In the genomic region with DNA sequence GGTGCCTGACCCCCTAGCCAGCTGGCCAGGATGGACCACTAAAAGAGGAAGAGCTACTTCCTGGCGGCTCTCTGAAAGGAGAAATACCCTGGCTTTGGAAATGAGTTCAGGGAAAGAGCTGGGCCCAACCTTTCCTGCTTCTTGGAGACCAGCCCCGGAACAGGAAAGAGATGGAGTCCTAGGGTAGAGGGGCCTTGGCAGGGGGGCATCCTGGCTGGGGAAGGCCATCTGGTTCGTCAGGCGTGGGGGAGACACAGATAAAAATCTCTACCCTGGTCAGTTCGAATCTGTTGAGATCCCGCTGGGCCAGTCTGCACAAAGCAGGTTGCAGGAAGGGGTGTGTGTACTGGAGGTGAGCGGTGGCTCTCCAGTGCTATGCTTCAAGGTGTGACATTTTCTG, we compare ENCODE assay signal across 11 mouse cellular contexts. TPM values are rescaled to one million over a fixed set of nuclear protein-coding genes. Genes with fewer than 3 reads are reported as not detected.
DNase-seq lines count a peak whose midpoint lies in the region; ATAC-seq and TF ChIP-seq lines count a peak whose summit lies in the region.
"Had no signal": no experiment of that assay in that cellular context is flagged by ENCODE, and none has a peak within 500 bp of the region (broad histone marks: within the 10 kb centered on the region; RNA-seq: fewer than 3 reads in every experiment).

No protein-coding gene starts in this region.

- no peak overlapping the region for H3K4me2 ChIP-seq in kidney, embryonic 14.5 days (replicated peaks; ENCODE audit: low read depth, low read length)
- no peak overlapping the region for H3K4me2 ChIP-seq in heart, embryonic 11.5 days
- H3K4me2 ChIP-seq in limb, embryonic 14.5 days (replicated peaks; ENCODE audit: low read depth, low read length, severe bottlenecking): no peak overlapping the region
- H3K4me2 ChIP-seq: liver, embryonic 12.5 days had no signal

- peak; percentile 42 for DNase-seq in adrenal gland, adult 2 months
- no peak for DNase-seq in adrenal gland, postnatal 4 days (ENCODE audit: low spot score in 2 of 2)
- peak; percentile 74 for DNase-seq in kidney, adult 2 months
- no peak for DNase-seq in limb, embryonic 14.5 days (ENCODE audit: low spot score)
- no peak for DNase-seq in urinary bladder, adult 18-20 months (ENCODE audit: low spot score in 2 of 2)
- DNase-seq: midbrain, embryonic 14.5 days had no signal

- peaks cover 19% of the 10 kb centered on the region for H3K4me1 ChIP-seq in kidney, adult 2 months (ENCODE audit: control insufficient read depth, insufficient read depth, low read length)
- peaks cover 25% of the 10 kb centered on the region for H3K4me1 ChIP-seq in kidney, embryonic 14.5 days (ENCODE audit: control insufficient read depth, insufficient read depth, low read length)
- H3K4me1 ChIP-seq in heart, embryonic 11.5 days (ENCODE audit: control insufficient read depth, insufficient read depth, low read length): peaks cover 37% of the 10 kb centered on the region
- peaks cover 9% of the 10 kb centered on the region for H3K4me1 ChIP-seq in limb, embryonic 14.5 days (ENCODE audit: control insufficient read depth, insufficient read depth, low read length)

- peak overlapping the region; percentile 49 for H3K27ac ChIP-seq in kidney, adult 2 months (ENCODE audit: insufficient read depth, low read depth, low read length)
- no peak overlapping the region for H3K27ac ChIP-seq in kidney, embryonic 14.5 days (ENCODE audit: low read depth, low read length)
- 0 out of 2 replicates have a peak overlapping the region, but pooled peaks have one; percentile 30 for H3K27ac ChIP-seq in heart, embryonic 11.5 days (ENCODE audit: low read depth, low read length)
- H3K27ac ChIP-seq in limb, embryonic 14.5 days (replicated peaks; ENCODE audit: low read depth, low read length): no peak overlapping the region
- H3K27ac ChIP-seq: liver, embryonic 12.5 days had no signal

- no peaks in the 10 kb centered on the region for H3K9me3 ChIP-seq in kidney, embryonic 14.5 days (ENCODE audit: control insufficient read depth, low read length)
- H3K9me3 ChIP-seq in heart, embryonic 11.5 days (replicated peaks; ENCODE audit: control insufficient read depth, low read length): no peaks in the 10 kb centered on the region
- H3K9me3 ChIP-seq in limb, embryonic 14.5 days (ENCODE audit: control insufficient read depth, low read length): no peaks in the 10 kb centered on the region
- H3K9me3 ChIP-seq: G1E; liver, embryonic 12.5 days had no signal

- ATAC-seq in kidney, embryonic 14.5 days (ENCODE audit: low FRiP score, low TSS enrichment): no peak
- no peak for ATAC-seq in heart, embryonic 11.5 days (replicated peaks; ENCODE audit: insufficient number of reproducible peaks, low FRiP score, low TSS enrichment)
- no peak for ATAC-seq in limb, embryonic 14.5 days (ENCODE audit: low FRiP score, low read depth)
- no peak for ATAC-seq in frontal cortex, adult (ENCODE audit: low TSS enrichment)
- ATAC-seq: liver, embryonic 12.5 days had no signal

- WGBS in kidney, adult 2 months: 72% methylated on average over 7 of the region's 7 CpGs
- WGBS in kidney, embryonic 14.5 days: 63% methylated on average over 7 of the region's 7 CpGs
- WGBS in heart, embryonic 11.5 days (ENCODE audit: insufficient replicate concordance): 65% methylated on average over 7 of the region's 7 CpGs
- 64% methylated on average over 7 of the region's 7 CpGs for WGBS in limb, embryonic 14.5 days

- H3K4me3 ChIP-seq in kidney, adult 2 months (ENCODE audit: insufficient read depth, low read depth, low read length): no peak overlapping the region
- H3K4me3 ChIP-seq in kidney, embryonic 14.5 days (ENCODE audit: low read length): no peak overlapping the region
- H3K4me3 ChIP-seq in heart, embryonic 11.5 days (ENCODE audit: low read depth, low read length): no peak overlapping the region
- no peak overlapping the region for H3K4me3 ChIP-seq in limb, embryonic 14.5 days (replicated peaks; ENCODE audit: low read length)
- H3K4me3 ChIP-seq: liver, embryonic 12.5 days had no signal

- H3K36me3 ChIP-seq in kidney, adult 2 months (ENCODE audit: control insufficient read depth, insufficient read depth, low read length): no peaks in the 10 kb centered on the region
- peaks cover 32% of the 10 kb centered on the region for H3K36me3 ChIP-seq in kidney, embryonic 14.5 days (ENCODE audit: control insufficient read depth, insufficient read depth, low read length)
- peaks cover 5% of the 10 kb centered on the region; the same call in 1 of the 2 replicates for H3K36me3 ChIP-seq in heart, embryonic 11.5 days (ENCODE audit: control insufficient read depth, insufficient read depth, low read length)
- H3K36me3 ChIP-seq in limb, embryonic 14.5 days (ENCODE audit: control insufficient read depth, insufficient read depth, low read length): peaks cover 5% of the 10 kb centered on the region; the same call in 1 of the 2 replicates
- H3K36me3 ChIP-seq: G1E had no signal

- TF ChIP-seq POLR2A in kidney, adult 2 months (IDR thresholded peaks at IDR 0.05; ENCODE audit: low read depth, low read length): no peak
- TF ChIP-seq POLR2A in limb, embryonic 14.5 days (IDR thresholded peaks at IDR 0.05; ENCODE audit: borderline replicate concordance, extremely low read depth, insufficient read depth, insufficient read length): no peak

- H3K9ac ChIP-seq in kidney, embryonic 14.5 days (ENCODE audit: low read depth, low read length): no peak overlapping the region
- H3K9ac ChIP-seq in heart, embryonic 11.5 days (ENCODE audit: low read depth, low read length): no peak overlapping the region
- 0 out of 2 replicates have a peak overlapping the region, but pooled peaks have one; percentile 4 for H3K9ac ChIP-seq in limb, embryonic 14.5 days (ENCODE audit: low read depth, low read length, severe bottlenecking)
- H3K9ac ChIP-seq: liver, embryonic 12.5 days had no signal

- no peak for TF ChIP-seq CTCF in kidney, adult 2 months (conservative IDR thresholded peaks at IDR 0.05; ENCODE audit: insufficient read depth, insufficient read length, low read depth, low read length)

- H3K27me3 ChIP-seq in kidney, adult 2 months (replicated peaks; ENCODE audit: control insufficient read depth, insufficient read depth, low read length): no peaks in the 10 kb centered on the region
- no peaks in the 10 kb centered on the region for H3K27me3 ChIP-seq in kidney, embryonic 14.5 days (ENCODE audit: control insufficient read depth, insufficient read depth, low read length)
- H3K27me3 ChIP-seq in heart, embryonic 11.5 days (ENCODE audit: control insufficient read depth, insufficient read depth, low read length): no peaks in the 10 kb centered on the region
- H3K27me3 ChIP-seq in limb, embryonic 14.5 days (ENCODE audit: control insufficient read depth, insufficient read depth, low read length): no peaks in the 10 kb centered on the region

RNA-seq across cellular contexts. Expression of a gene that starts 15.0 kb away (rescaled TPM):
- total RNA-seq in adrenal gland, adult 2 months (2021): 10 to 100 TPM; 11.7 to 19.4 TPM
- polyA plus RNA-seq in adrenal gland, adult 2 months (2012; rRNA removed): 18.0 and 24.1 TPM in 2 replicates
- 10 to 100 TPM; 19.0 to 21.5 TPM for total RNA-seq in adrenal gland, postnatal 4 days (2021)
- polyA plus RNA-seq in kidney, adult 2 months (2012; rRNA removed): 8.1 and 9.6 TPM in 2 replicates
- 3.7 and 3.9 TPM in 2 replicates for polyA plus RNA-seq in kidney, embryonic 14.5 days (2014; fragmentation: Nextera tagmentation; extraction: Ambion mirVana)
- polyA plus RNA-seq in heart, embryonic 11.5 days (2014; fragmentation: Nextera tagmentation; extraction: Ambion mirVana): 3.1 and 3.6 TPM in 2 replicates
- 9.4 and 13.1 TPM in 2 replicates for polyA plus RNA-seq in limb, embryonic 14.5 days (2012; rRNA removed)
- polyA plus RNA-seq in limb, embryonic 14.5 days (2014; fragmentation: Nextera tagmentation; extraction: Ambion mirVana): 2.2 and 2.4 TPM in 2 replicates
- total RNA-seq: G1E had no signal
- polyA plus RNA-seq: G1E had no signal

RNA-seq across cellular contexts. Expression of a gene that starts 52.0 kb away (rescaled TPM):
- 1 to 10 TPM in 1 of 2 experiments, under 1 TPM in 1; 0.86 to 4.5 TPM for total RNA-seq in adrenal gland, adult 2 months (2021)
- polyA plus RNA-seq in adrenal gland, adult 2 months (2012; rRNA removed): 3.1 and 9.5 TPM in 2 replicates
- total RNA-seq in adrenal gland, postnatal 4 days (2021): 1 to 10 TPM; 1.9 to 3.0 TPM
- 1.8 and 2.0 TPM in 2 replicates for polyA plus RNA-seq in kidney, adult 2 months (2012; rRNA removed)
- 1.9 and 2.5 TPM in 2 replicates for polyA plus RNA-seq in kidney, embryonic 14.5 days (2014; fragmentation: Nextera tagmentation; extraction: Ambion mirVana)
- 1.00 and 1.0 TPM in 2 replicates for polyA plus RNA-seq in heart, embryonic 11.5 days (2014; fragmentation: Nextera tagmentation; extraction: Ambion mirVana)
- polyA plus RNA-seq in limb, embryonic 14.5 days (2012; rRNA removed): 1.2 and 1.8 TPM in 2 replicates
- 1.5 and 1.6 TPM in 2 replicates for polyA plus RNA-seq in limb, embryonic 14.5 days (2014; fragmentation: Nextera tagmentation; extraction: Ambion mirVana)
- total RNA-seq: G1E had no signal
- polyA plus RNA-seq: G1E had no signal

Comparison
In these comparisons a context has a peak if more than half of its experiments do, and no peak if none do; other contexts are left out.
1. DNase-seq: peak in adrenal gland, adult 2 months (single experiment) and kidney, adult 2 months (single experiment); none in adrenal gland, postnatal 4 days (0 of 2), limb, embryonic 14.5 days (single experiment) and urinary bladder, adult 18-20 months (0 of 2).
2. H3K27ac ChIP-seq: peak in kidney, adult 2 months (single experiment) and heart, embryonic 11.5 days (single experiment); none in kidney, embryonic 14.5 days (single experiment) and limb, embryonic 14.5 days (single experiment).